Mouse (Mus musculus): ENCODE measurements around the gene Trim8.
A peak's percentile ranks its signal among the peaks of the same experiment; 100 is the strongest.

Trim8 gene

GRCm38 (mm10) chr19:46558009-46558408 lies 56.5 kb downstream of the Trim8 start:
- no peak for DNase-seq

GRCm38 (mm10) chr19:46558631-46559030 lies 57.1 kb downstream of the Trim8 start:
- DNase-seq = peak; percentile 26 to 58

- peak; percentile 71 to 76 for DNase-seq
Observed at GRCm38 (mm10) chr19:46562132-46562531, 60.6 kb downstream of the Trim8 start.

GRCm38 (mm10) chr19:46562581-46563515 lies 61.3 kb downstream of the Trim8 start:
- no peak for DNase-seq

- no peak for DNase-seq
Observed at GRCm38 (mm10) chr19:46563603-46564002, 62.1 kb downstream of the Trim8 start.

- DNase-seq = no peak
Observed at GRCm38 (mm10) chr19:46564043-46564462, 62.6 kb downstream of the Trim8 start.

Measured in kidney, postnatal 36 days (tissue).